Mouse (Mus musculus): ENCODE data around the gene Pdlim4. TPM values are rescaled to one million over a fixed set of nuclear protein-coding genes. Genes with fewer than 3 reads are reported as not detected.
A peak's percentile ranks its signal among the peaks of the same experiment; 100 is the strongest.

Pdlim4 gene
- total RNA-seq, 1 experiment, result 4.3 TPM

DNA sequence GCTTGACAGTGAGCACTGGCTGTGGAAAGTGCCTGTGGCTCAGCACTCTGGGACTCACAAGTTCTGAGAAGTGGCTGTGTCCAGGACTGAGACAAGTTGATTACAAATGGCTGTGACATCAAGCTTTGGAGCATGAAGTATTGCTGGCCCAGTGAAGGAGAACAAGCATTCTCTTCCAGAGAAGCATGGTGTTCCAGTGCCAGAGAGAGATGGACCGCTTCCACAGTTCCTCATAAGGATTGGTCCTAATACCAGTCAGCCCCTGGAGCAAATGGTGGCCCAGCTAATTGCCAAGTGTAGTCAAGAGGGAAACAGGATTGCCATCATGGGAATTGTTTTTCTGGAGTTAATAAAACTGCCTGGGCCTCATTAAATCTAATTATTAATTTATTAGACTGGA, 7.3 kb upstream of the Pdlim4 start:
- DNase-seq (ENCODE audit: low read depth, low spot score), result no peak
- in situ Hi-C loops (cut with MboI; ENCODE audit: low sequenced_read_pairs in 2 of 2, unreplicated experiment in 2 of 2), result no loop called here
- TF ChIP-seq HCFC1 (IDR thresholded peaks at IDR 0.05; ENCODE audit: borderline replicate concordance, insufficient read depth, low read length), result no peak
- TF ChIP-seq ZNF384 (IDR thresholded peaks at IDR 0.05; ENCODE audit: low read depth, low read length), result no peak
- TF ChIP-seq ZC3H11A (IDR thresholded peaks at IDR 0.05; ENCODE audit: borderline replicate concordance, low read depth, low read length), result no peak
- no peak for TF ChIP-seq MAFK (IDR thresholded peaks at IDR 0.05; ENCODE audit: insufficient read depth, low read depth, low read length)
- no peak for TF ChIP-seq CHD2 (IDR thresholded peaks at IDR 0.05; ENCODE audit: low read depth, low read length)
- Histone ChIP-seq H3K9me3 (ENCODE audit: control insufficient read depth, insufficient read depth, low read depth, low read length) (no peaks in the 10 kb centered on the region), H3K36me3 (ENCODE audit: control insufficient read depth, insufficient read depth, low read length, poor library complexity, severe bottlenecking) (no peaks in the 10 kb centered on the region), H3K4me1 (ENCODE audit: control insufficient read depth in 2 of 2, insufficient read depth in 2 of 2, low read length in 2 of 2, poor library complexity in 1 of 2) (peaks cover 2 to 19% of the 10 kb centered on the region in 2 experiments; a peak in 3 of 4 replicates), H3K27ac (ENCODE audit: insufficient read depth, low read depth, low read length, poor library complexity, severe bottlenecking) (no peak overlapping the region), H3K9ac (ENCODE audit: insufficient read depth, low read depth, low read length, poor library complexity, severe bottlenecking) (no peak overlapping the region), H3K4me3 (ENCODE audit: insufficient read depth in 1 of 2, low read depth in 1 of 2, low read length in 2 of 2, poor library complexity in 1 of 2, severe bottlenecking in 1 of 2) (no peak overlapping the region)

DNA sequence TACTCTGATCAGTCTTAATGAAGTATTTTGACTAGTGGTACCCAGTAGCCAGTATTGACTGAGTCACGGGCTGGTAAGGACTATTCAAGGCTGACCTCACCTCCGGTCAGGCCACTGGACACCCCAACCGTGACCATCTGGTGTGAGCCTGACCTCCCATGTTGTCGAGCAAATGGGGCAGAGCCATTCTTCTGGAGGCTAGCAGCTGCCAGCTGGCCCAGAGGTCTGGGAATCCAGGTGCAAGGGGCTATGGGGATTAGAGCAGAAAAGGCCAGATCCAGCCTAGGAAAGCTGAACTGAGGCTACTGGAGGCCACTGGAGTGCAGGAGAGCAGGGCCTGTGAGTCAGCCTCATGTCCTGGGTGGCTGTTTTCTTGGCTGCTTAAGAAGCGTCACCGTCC, 6.5 kb upstream of the Pdlim4 start:
- no peaks in the 10 kb centered on the region for H3K9me3 ChIP-seq (ENCODE audit: control insufficient read depth, insufficient read depth, low read depth, low read length)
- no peak overlapping the region for H3K9ac ChIP-seq (ENCODE audit: insufficient read depth, low read depth, low read length, poor library complexity, severe bottlenecking)
- DNase-seq (ENCODE audit: low read depth, low spot score), result no peak
- H3K36me3 ChIP-seq (ENCODE audit: control insufficient read depth, insufficient read depth, low read length, poor library complexity, severe bottlenecking), result no peaks in the 10 kb centered on the region
- TF ChIP-seq CHD2 (IDR thresholded peaks at IDR 0.05; ENCODE audit: low read depth, low read length) (no peak), ZC3H11A (IDR thresholded peaks at IDR 0.05; ENCODE audit: borderline replicate concordance, low read depth, low read length) (no peak), MAFK (IDR thresholded peaks at IDR 0.05; ENCODE audit: insufficient read depth, low read depth, low read length) (no peak), ZNF384 (IDR thresholded peaks at IDR 0.05; ENCODE audit: low read depth, low read length) (no peak), HCFC1 (IDR thresholded peaks at IDR 0.05; ENCODE audit: borderline replicate concordance, insufficient read depth, low read length) (no peak)
- in situ Hi-C loops (cut with MboI; ENCODE audit: low sequenced_read_pairs in 2 of 2, unreplicated experiment in 2 of 2), result no loop called here
- no peak overlapping the region for H3K27ac ChIP-seq (ENCODE audit: insufficient read depth, low read depth, low read length, poor library complexity, severe bottlenecking)
- H3K4me1 ChIP-seq (ENCODE audit: control insufficient read depth in 2 of 2, insufficient read depth in 2 of 2, low read length in 2 of 2, poor library complexity in 1 of 2), result peaks cover 2 to 19% of the 10 kb centered on the region in 2 experiments; a peak in 3 of 4 replicates
- H3K4me3 ChIP-seq (ENCODE audit: insufficient read depth in 1 of 2, low read depth in 1 of 2, low read length in 2 of 2, poor library complexity in 1 of 2, severe bottlenecking in 1 of 2), result no peak overlapping the region

DNA sequence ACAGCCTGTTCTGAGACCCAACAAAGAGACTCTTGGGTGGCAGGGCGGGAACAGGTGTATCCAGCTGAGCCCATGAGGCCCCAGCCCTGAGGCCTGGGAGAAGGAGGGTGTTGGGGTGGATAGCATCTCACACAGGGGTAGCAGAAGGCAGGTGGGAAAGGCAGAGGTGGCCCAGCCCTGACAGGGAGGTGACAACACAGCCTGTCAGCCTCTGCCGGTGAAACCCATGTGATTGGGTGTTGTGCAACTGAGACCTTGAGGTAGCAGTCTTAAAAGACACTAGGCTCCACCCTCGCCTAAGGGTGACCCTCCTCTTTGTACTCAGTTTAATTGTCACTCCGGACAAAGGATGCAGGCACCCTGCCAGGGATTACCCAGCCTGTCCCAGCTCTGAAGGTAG, 4.5 kb upstream of the Pdlim4 start:
- TF ChIP-seq ZNF384 (IDR thresholded peaks at IDR 0.05; ENCODE audit: low read depth, low read length) (no peak), HCFC1 (IDR thresholded peaks at IDR 0.05; ENCODE audit: borderline replicate concordance, insufficient read depth, low read length) (no peak), ZC3H11A (IDR thresholded peaks at IDR 0.05; ENCODE audit: borderline replicate concordance, low read depth, low read length) (no peak), MAFK (IDR thresholded peaks at IDR 0.05; ENCODE audit: insufficient read depth, low read depth, low read length) (no peak), CHD2 (IDR thresholded peaks at IDR 0.05; ENCODE audit: low read depth, low read length) (no peak)
- no peak overlapping the region for H3K4me3 ChIP-seq (ENCODE audit: insufficient read depth in 1 of 2, low read depth in 1 of 2, low read length in 2 of 2, poor library complexity in 1 of 2, severe bottlenecking in 1 of 2)
- no peak overlapping the region for H3K27ac ChIP-seq (ENCODE audit: insufficient read depth, low read depth, low read length, poor library complexity, severe bottlenecking)
- peaks cover 2 to 22% of the 10 kb centered on the region in 2 experiments; a peak in 3 of 4 replicates for H3K4me1 ChIP-seq (ENCODE audit: control insufficient read depth in 2 of 2, insufficient read depth in 2 of 2, low read length in 2 of 2, poor library complexity in 1 of 2)
- DNase-seq (ENCODE audit: low read depth, low spot score), result peak; percentile 86
- in situ Hi-C loops (cut with MboI; ENCODE audit: low sequenced_read_pairs in 2 of 2, unreplicated experiment in 2 of 2), result no loop called here
- no peaks in the 10 kb centered on the region for H3K36me3 ChIP-seq (ENCODE audit: control insufficient read depth, insufficient read depth, low read length, poor library complexity, severe bottlenecking)
- H3K9ac ChIP-seq (ENCODE audit: insufficient read depth, low read depth, low read length, poor library complexity, severe bottlenecking), result no peak overlapping the region
- H3K9me3 ChIP-seq (ENCODE audit: control insufficient read depth, insufficient read depth, low read depth, low read length), result no peaks in the 10 kb centered on the region

- no peaks in the 10 kb centered on the region for H3K9me3 ChIP-seq (ENCODE audit: control insufficient read depth, insufficient read depth, low read depth, low read length)
Measured at GRCm38 (mm10) chr11:54071726-54072445, 3.1 kb upstream of the Pdlim4 start.

More at GRCm38 (mm10) chr11:54071726-54072445, 3.1 kb upstream of the Pdlim4 start:
- Histone ChIP-seq H3K27ac (ENCODE audit: insufficient read depth, low read depth, low read length, poor library complexity, severe bottlenecking) (no peak overlapping the region), H3K9ac (ENCODE audit: insufficient read depth, low read depth, low read length, poor library complexity, severe bottlenecking) (no peak overlapping the region), H3K36me3 (ENCODE audit: control insufficient read depth, insufficient read depth, low read length, poor library complexity, severe bottlenecking) (no peaks in the 10 kb centered on the region), H3K4me1 (ENCODE audit: control insufficient read depth in 2 of 2, insufficient read depth in 2 of 2, low read length in 2 of 2, poor library complexity in 1 of 2) (peaks cover 2 to 22% of the 10 kb centered on the region in 2 experiments; a peak in 3 of 4 replicates), H3K4me3 (ENCODE audit: insufficient read depth in 1 of 2, low read depth in 1 of 2, low read length in 2 of 2, poor library complexity in 1 of 2, severe bottlenecking in 1 of 2) (no peak overlapping the region)
- DNase-seq (ENCODE audit: low read depth, low spot score), result no peak
- in situ Hi-C loops (cut with MboI; ENCODE audit: low sequenced_read_pairs in 2 of 2, unreplicated experiment in 2 of 2), result no loop called here
- TF ChIP-seq HCFC1 (IDR thresholded peaks at IDR 0.05; ENCODE audit: borderline replicate concordance, insufficient read depth, low read length) (no peak), CHD2 (IDR thresholded peaks at IDR 0.05; ENCODE audit: low read depth, low read length) (no peak), ZNF384 (IDR thresholded peaks at IDR 0.05; ENCODE audit: low read depth, low read length) (no peak), ZC3H11A (IDR thresholded peaks at IDR 0.05; ENCODE audit: borderline replicate concordance, low read depth, low read length) (no peak), MAFK (IDR thresholded peaks at IDR 0.05; ENCODE audit: insufficient read depth, low read depth, low read length) (no peak)
